Comparison of ENCODE assay signal across 15 mouse cellular contexts in genomic region chr17:7578003-7578402, GRCm38 (mm10).
A peak's percentile ranks its signal among the peaks of the same experiment; 100 is the strongest.
DNase-seq lines count a peak whose midpoint lies in the region; ATAC-seq and TF ChIP-seq lines count a peak whose summit lies in the region.
"Had no signal": no experiment of that assay in that cellular context is flagged by ENCODE, and none has a peak within 500 bp of the region (broad histone marks: within the 10 kb centered on the region; RNA-seq: fewer than 3 reads in every experiment).

No protein-coding gene starts in this region.

- H3K27me3 ChIP-seq in heart, postnatal 0 days (ENCODE audit: control insufficient read depth, insufficient read depth, low read length) = no peaks in the 10 kb centered on the region
- H3K27me3 ChIP-seq in kidney, embryonic 15.5 days = no peaks in the 10 kb centered on the region
- H3K27me3 ChIP-seq: heart, embryonic 15.5 days; limb, embryonic 13.5 days; lung, embryonic 15.5 days had no signal

- ATAC-seq in heart, postnatal 0 days (ENCODE audit: insufficient read depth, low read depth) = no peak
- ATAC-seq in kidney, embryonic 15.5 days (replicated peaks; ENCODE audit: low FRiP score) = no peak
- ATAC-seq: forebrain, embryonic 16.5 days; midbrain, embryonic 16.5 days had no signal

- 72% methylated on average over 8 of the region's 8 CpGs for WGBS in heart, postnatal 0 days
- WGBS in kidney, embryonic 15.5 days = 85% methylated on average over 8 of the region's 8 CpGs

- H3K9me3 ChIP-seq in heart, postnatal 0 days (replicated peaks; ENCODE audit: control insufficient read depth, low read length) = no peaks in the 10 kb centered on the region
- no peaks in the 10 kb centered on the region for H3K9me3 ChIP-seq in kidney, embryonic 15.5 days (replicated peaks)
- H3K9me3 ChIP-seq: heart, embryonic 15.5 days; limb, embryonic 13.5 days; lung, embryonic 15.5 days had no signal

- H3K36me3 ChIP-seq in heart, postnatal 0 days (replicated peaks; ENCODE audit: control insufficient read depth, insufficient read depth, low read length) = no peaks in the 10 kb centered on the region
- no peaks in the 10 kb centered on the region for H3K36me3 ChIP-seq in kidney, embryonic 15.5 days
- H3K36me3 ChIP-seq: heart, embryonic 15.5 days; limb, embryonic 13.5 days; lung, embryonic 15.5 days had no signal

- no peak for TF ChIP-seq EP300 in heart, postnatal 0 days (IDR thresholded peaks at IDR 0.05; ENCODE audit: low read depth)

- no peaks in the 10 kb centered on the region for H3K4me1 ChIP-seq in heart, postnatal 0 days (ENCODE audit: control insufficient read depth, insufficient read depth)
- H3K4me1 ChIP-seq in kidney, embryonic 15.5 days = no peaks in the 10 kb centered on the region
- H3K4me1 ChIP-seq: limb, embryonic 13.5 days had no signal

- TF ChIP-seq CTCF in gastrocnemius, adult 2 months (IDR thresholded peaks at IDR 0.05) = no peak
- no peak for TF ChIP-seq CTCF in heart, postnatal 0 days (IDR thresholded peaks at IDR 0.05; ENCODE audit: low read depth)

- H3K4me3 ChIP-seq in gastrocnemius, adult 2 months = no peak overlapping the region
- H3K4me3 ChIP-seq in heart, postnatal 0 days (ENCODE audit: low read depth, low read length) = no peak overlapping the region
- H3K4me3 ChIP-seq in kidney, embryonic 15.5 days (replicated peaks) = no peak overlapping the region
- H3K4me3 ChIP-seq: erythroblast, embryonic 14.5 days; heart, embryonic 15.5 days; limb, embryonic 13.5 days; lung, embryonic 15.5 days had no signal

- H3K9ac ChIP-seq in heart, postnatal 0 days (replicated peaks; ENCODE audit: low read depth, low read length) = no peak overlapping the region
- no peak overlapping the region for H3K9ac ChIP-seq in kidney, embryonic 15.5 days
- H3K9ac ChIP-seq: heart, embryonic 15.5 days; limb, embryonic 13.5 days; lung, embryonic 15.5 days had no signal

- intact Hi-C loops in gastrocnemius, adult 2 months (cut with DNase I) = no loop called here
- intact Hi-C loops in gastrocnemius, postnatal 36 days (cut with DNase I) = no loop called here
- intact Hi-C loops in heart, postnatal 36 days (cut with DNase I) = no loop called here

- DNase-seq in gastrocnemius, adult 2 months = no peak
- no peak for DNase-seq in gastrocnemius, postnatal 36 days
- no peak for DNase-seq in heart, postnatal 0 days (ENCODE audit: low spot score)
- no peak for DNase-seq in heart, postnatal 36 days
- DNase-seq in skeletal muscle tissue, adult 2 months (ENCODE audit: low read depth, low spot score) = peak; percentile 57
- DNase-seq: B cell, adult 2 months had no signal

- H3K4me2 ChIP-seq in heart, postnatal 0 days (ENCODE audit: low read depth, low read length) = no peak overlapping the region
- no peak overlapping the region for H3K4me2 ChIP-seq in kidney, embryonic 15.5 days
- H3K4me2 ChIP-seq: heart, embryonic 15.5 days; limb, embryonic 13.5 days; liver, embryonic 11.5 days; lung, embryonic 15.5 days; midbrain, embryonic 11.5 days had no signal

- H3K27ac ChIP-seq in gastrocnemius, adult 2 months = peak overlapping the region; percentile 67
- peak overlapping the region; percentile 51; the same call in 1 of the 2 replicates for H3K27ac ChIP-seq in heart, postnatal 0 days (ENCODE audit: low read depth)
- no peak overlapping the region for H3K27ac ChIP-seq in kidney, embryonic 15.5 days
- H3K27ac ChIP-seq: limb, embryonic 13.5 days had no signal
